Comparison of ENCODE assay signal across 14 mouse cellular contexts in genomic region chr15:47386881-47387399, GRCm38 (mm10).
A peak's percentile ranks its signal among the peaks of the same experiment; 100 is the strongest.
DNase-seq lines count a peak whose midpoint lies in the region; ATAC-seq lines count a peak whose summit lies in the region.
"Had no signal": no experiment of that assay in that cellular context is flagged by ENCODE, and none has a peak within 500 bp of the region (broad histone marks: within the 10 kb centered on the region; RNA-seq: fewer than 3 reads in every experiment).

No protein-coding gene starts in this region.

- no peaks in the 10 kb centered on the region for H3K4me1 ChIP-seq in midbrain, embryonic 12.5 days
- H3K4me1 ChIP-seq in midbrain, embryonic 10.5 days: peaks cover 6% of the 10 kb centered on the region; the same call in 1 of the 2 replicates
- H3K4me1 ChIP-seq in neural tube, embryonic 12.5 days: no peaks in the 10 kb centered on the region
- H3K4me1 ChIP-seq: lung, embryonic 15.5 days; megakaryocyte, embryonic 14.5 days had no signal

- no peaks in the 10 kb centered on the region for H3K36me3 ChIP-seq in midbrain, embryonic 12.5 days
- H3K36me3 ChIP-seq in midbrain, embryonic 10.5 days: no peaks in the 10 kb centered on the region
- no peaks in the 10 kb centered on the region for H3K36me3 ChIP-seq in neural tube, embryonic 12.5 days
- H3K36me3 ChIP-seq: lung, embryonic 15.5 days had no signal

- no peak overlapping the region for H3K4me2 ChIP-seq in midbrain, embryonic 12.5 days (replicated peaks)
- no peak overlapping the region for H3K4me2 ChIP-seq in neural tube, embryonic 12.5 days (replicated peaks)
- H3K4me2 ChIP-seq: heart, embryonic 11.5 days; lung, embryonic 15.5 days had no signal

- H3K9ac ChIP-seq in midbrain, embryonic 12.5 days (replicated peaks): no peak overlapping the region
- H3K9ac ChIP-seq in neural tube, embryonic 12.5 days: no peak overlapping the region
- H3K9ac ChIP-seq: lung, embryonic 15.5 days had no signal

- peak; percentile 62 for ATAC-seq in midbrain, embryonic 12.5 days (ENCODE audit: low FRiP score, low read depth)
- ATAC-seq in neural tube, embryonic 12.5 days (ENCODE audit: low FRiP score, low read depth): peak; percentile 75

- WGBS in midbrain, embryonic 12.5 days: 24% methylated on average over 2 of the region's 2 CpGs
- WGBS in midbrain, embryonic 10.5 days: 22% methylated on average over 2 of the region's 2 CpGs
- WGBS in neural tube, embryonic 12.5 days: 11% methylated on average over 2 of the region's 2 CpGs

- H3K27ac ChIP-seq in midbrain, embryonic 12.5 days (replicated peaks): no peak overlapping the region
- no peak overlapping the region for H3K27ac ChIP-seq in midbrain, embryonic 10.5 days (replicated peaks)
- no peak overlapping the region for H3K27ac ChIP-seq in neural tube, embryonic 12.5 days
- H3K27ac ChIP-seq: lung, embryonic 15.5 days had no signal

- no peak for DNase-seq in midbrain, embryonic 10.5 days (ENCODE audit: low spot score)
- peak; percentile 17 for DNase-seq in embryo, embryonic 11 days
- DNase-seq in forelimb bud, embryonic 11.5 days (ENCODE audit: low read depth, low spot score): peak; percentile 57
- no peak for DNase-seq in adrenal gland, postnatal 10 days
- DNase-seq in lung, adult 18-20 months: no peak
- DNase-seq: cerebellum, postnatal 25 days; gastrocnemius, postnatal 10 days; left cerebral cortex, postnatal 4 days had no signal

- H3K27me3 ChIP-seq in midbrain, embryonic 12.5 days: no peaks in the 10 kb centered on the region
- H3K27me3 ChIP-seq in midbrain, embryonic 10.5 days (ENCODE audit: low read depth, poor library complexity, severe bottlenecking): no peaks in the 10 kb centered on the region
- no peaks in the 10 kb centered on the region for H3K27me3 ChIP-seq in neural tube, embryonic 12.5 days (replicated peaks)
- H3K27me3 ChIP-seq: lung, embryonic 15.5 days; megakaryocyte, embryonic 14.5 days had no signal

- H3K9me3 ChIP-seq in midbrain, embryonic 12.5 days: no peaks in the 10 kb centered on the region
- 0 out of 2 replicates have a peak, but pooled peaks cover 4% of the 10 kb centered on the region for H3K9me3 ChIP-seq in midbrain, embryonic 10.5 days (replicated peaks)
- no peaks in the 10 kb centered on the region for H3K9me3 ChIP-seq in neural tube, embryonic 12.5 days
- H3K9me3 ChIP-seq: lung, embryonic 15.5 days had no signal

- H3K4me3 ChIP-seq in midbrain, embryonic 12.5 days: no peak overlapping the region
- H3K4me3 ChIP-seq in midbrain, embryonic 10.5 days: no peak overlapping the region
- H3K4me3 ChIP-seq in neural tube, embryonic 12.5 days: no peak overlapping the region
- H3K4me3 ChIP-seq: erythroblast, embryonic 14.5 days; lung, embryonic 15.5 days; megakaryocyte, embryonic 14.5 days had no signal

Comparison
In these comparisons a context has a peak if more than half of its experiments do, and no peak if none do; other contexts are left out.
1. DNase-seq: peak in embryo, embryonic 11 days (single experiment) and forelimb bud, embryonic 11.5 days (single experiment); none in midbrain, embryonic 10.5 days (single experiment), adrenal gland, postnatal 10 days (single experiment) and lung, adult 18-20 months (0 of 2).